Mouse (Mus musculus) left cerebral cortex, postnatal 36 days (tissue): ENCODE data around the gene Cacna2d3. TPM values are rescaled to one million over a fixed set of nuclear protein-coding genes. Genes with fewer than 3 reads are reported as not detected.

Source experiments
- DNase-seq, 2 experiments: peaks; one replicate each; pipeline ENCODE4 v3.0.0; 2021 to 2022; ENCODE audit warnings: low spot score in 2 of 2, mixed read lengths in 1 of 2
- intact Hi-C: fragments of 180-260 bp; cut with DNase I; formaldehyde crosslinking; loops from one replicate; pipeline ENCODE4 v1.15.1; 2025
- total RNA-seq, 2 experiments: library from RNA; stranded (reverse); gene quantifications; 2 replicates each; pipeline ENCODE4 v1.2.3; 2021

Gene Cacna2d3
- total RNA-seq, 2 experiments from 2014 or later = 108 to 117 TPM

DNA sequence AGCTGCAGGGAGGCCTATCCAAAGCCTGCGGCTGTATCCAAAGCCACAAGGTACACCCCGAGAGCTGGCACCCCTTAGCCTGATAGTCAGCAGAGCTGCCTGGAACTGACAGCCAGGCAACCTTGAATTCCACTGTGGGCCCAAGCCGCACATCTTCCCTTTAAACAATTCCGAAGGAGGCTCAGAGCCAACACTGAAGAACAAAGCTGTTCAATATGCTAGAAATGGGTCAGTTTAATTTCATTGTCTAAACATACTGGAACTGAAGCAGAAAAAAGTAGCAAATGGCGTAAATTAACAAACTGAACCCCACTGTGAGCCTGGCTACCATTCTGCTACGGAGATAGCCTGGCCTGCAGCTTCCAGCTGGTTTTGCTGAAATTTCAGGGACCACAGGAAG lies 72.9 kb downstream of the Cacna2d3 start:
- intact Hi-C loops = no loop called here
- DNase-seq = no peak

DNA sequence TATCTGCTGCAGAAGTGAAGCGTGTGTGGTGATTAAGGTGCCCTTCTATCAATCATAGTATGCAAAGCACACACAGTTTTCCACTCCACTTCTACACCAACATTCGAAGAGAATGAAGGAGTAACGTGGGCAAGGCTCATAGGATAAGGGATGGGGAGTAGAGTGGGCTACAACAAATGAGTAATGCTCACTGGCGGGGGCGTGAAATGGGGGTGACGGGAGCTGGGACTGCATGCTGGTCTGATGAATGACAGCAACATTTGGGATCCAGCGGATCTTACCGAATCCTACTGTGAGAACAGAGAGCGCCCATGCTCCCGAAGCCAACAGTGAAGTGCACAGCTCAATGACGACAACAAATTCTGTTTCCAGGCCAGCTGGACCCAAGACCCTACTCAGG lies 76.2 kb downstream of the Cacna2d3 start:
- intact Hi-C loops = no loop called here
- DNase-seq = peak in 1 of 2 experiments; percentile 15

DNA sequence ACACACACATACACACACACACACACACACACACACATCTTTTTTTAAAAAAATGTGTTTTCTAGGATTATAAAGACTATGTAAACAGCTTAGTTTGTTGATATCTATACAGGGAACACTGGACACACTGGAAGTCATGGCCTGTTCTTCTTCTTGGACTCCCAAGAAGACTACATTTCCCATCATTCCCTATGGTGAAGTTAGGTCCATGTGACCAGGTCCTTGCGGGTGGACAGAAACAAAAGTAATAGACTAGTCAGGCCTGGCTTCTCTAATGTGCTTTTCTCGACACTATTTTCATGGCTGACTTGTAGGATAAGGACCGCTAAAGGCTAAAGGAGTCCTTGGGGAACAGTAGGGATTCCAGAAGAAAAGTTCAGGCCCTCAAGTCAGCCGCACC lies 78.4 kb downstream of the Cacna2d3 start:
- DNase-seq = no peak
- intact Hi-C loops = no loop called here

DNA sequence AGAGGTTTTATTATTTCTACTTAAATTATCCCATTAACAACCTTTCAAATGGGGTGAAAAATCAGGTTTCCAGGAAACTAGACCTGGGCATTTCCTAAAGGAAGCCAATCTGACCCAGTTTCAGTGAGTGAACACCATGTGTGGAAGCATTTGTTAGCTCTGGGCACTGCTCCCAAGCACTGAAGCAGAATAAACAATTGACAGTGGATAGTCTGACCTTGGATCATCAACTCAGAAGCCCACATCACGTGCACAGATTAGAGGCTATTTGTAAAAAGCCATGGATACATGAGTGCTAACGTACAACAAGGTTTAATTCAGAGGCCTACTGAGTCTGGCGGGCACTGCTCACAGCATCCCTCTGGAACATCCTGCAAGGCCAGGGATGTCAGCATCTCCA lies 82.4 kb downstream of the Cacna2d3 start:
- DNase-seq = no peak
- intact Hi-C loops = no loop called here

DNA sequence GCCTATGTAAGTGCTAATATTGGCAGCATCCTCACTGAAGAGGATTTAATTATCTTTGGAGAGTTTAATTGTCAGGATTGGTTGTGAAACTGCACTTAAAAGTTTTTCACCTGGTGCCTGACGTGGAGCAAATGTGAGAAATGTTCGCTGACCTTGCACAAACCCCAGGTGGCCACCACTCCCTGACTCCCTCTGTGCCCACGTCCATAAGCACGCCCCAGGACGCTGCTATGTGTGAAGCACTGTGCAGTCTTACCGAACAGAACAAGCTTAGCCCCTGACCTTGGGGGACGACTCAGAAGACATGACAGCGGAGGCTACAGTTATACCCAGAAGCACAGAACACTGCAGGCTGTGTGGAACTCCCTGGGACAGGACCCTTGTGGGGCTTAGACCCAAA lies 93.5 kb downstream of the Cacna2d3 start:
- no peak for DNase-seq
- intact Hi-C loops = no loop called here

DNA sequence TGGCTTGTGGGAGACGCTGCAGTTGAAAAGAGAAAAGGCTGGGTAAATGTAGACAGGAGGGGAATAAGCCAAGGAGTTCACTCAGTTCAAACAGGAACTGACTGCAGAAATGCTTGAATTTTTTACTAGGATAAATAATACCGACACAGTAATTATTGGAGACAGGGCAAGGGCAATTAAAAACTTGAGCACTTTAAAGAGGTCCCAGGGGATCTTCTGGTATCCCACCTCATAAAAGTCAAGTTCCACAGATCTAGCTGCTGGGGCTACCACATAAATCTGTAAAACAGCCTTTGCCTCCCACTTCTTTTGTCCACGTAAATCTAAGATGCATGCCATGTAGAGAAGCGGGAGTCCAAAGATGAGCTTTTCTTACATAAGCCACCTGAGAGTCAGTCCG lies 109.2 kb downstream of the Cacna2d3 start:
- no peak for DNase-seq
- intact Hi-C loops = no loop called here

DNA sequence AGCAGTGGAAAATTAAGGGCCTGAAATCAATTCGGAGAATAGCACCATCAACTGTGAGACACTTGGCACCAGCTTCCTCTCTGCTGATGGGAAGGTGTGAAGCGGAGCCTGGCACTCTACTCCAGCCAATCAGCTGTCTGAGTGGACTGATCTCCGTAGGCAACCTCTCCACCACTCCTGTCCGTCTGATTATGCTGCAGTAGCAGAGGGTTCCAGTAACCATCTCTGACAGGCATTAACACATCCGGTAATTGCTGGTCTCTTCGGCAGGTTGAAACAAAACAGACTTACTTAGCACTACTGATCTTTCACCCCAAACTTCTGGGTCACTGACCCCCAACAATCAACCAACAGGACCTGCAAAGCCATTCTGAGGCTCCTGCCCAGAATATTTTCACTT lies 112.9 kb downstream of the Cacna2d3 start:
- no peak for DNase-seq
- intact Hi-C loops = no loop called here

DNA sequence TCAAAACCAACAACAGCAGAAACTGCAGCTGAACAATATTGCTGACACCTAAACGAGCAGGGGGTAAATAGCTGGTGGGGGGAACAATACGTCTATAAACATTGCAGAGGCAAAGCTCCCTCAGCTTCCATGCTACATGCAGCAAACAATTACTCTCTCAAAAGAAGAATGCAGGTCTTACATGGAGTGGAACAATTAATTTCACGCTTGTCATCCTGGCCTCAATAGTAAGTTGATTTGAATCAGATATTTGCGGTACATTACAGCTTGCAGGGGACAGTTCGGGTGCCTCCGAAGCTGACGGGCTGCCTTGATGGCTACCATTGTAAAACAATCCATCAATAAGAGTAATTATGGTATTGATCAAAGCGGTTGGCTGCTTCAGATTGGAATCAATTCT lies 122.2 kb downstream of the Cacna2d3 start:
- intact Hi-C loops = no loop called here
- DNase-seq = no peak

DNA sequence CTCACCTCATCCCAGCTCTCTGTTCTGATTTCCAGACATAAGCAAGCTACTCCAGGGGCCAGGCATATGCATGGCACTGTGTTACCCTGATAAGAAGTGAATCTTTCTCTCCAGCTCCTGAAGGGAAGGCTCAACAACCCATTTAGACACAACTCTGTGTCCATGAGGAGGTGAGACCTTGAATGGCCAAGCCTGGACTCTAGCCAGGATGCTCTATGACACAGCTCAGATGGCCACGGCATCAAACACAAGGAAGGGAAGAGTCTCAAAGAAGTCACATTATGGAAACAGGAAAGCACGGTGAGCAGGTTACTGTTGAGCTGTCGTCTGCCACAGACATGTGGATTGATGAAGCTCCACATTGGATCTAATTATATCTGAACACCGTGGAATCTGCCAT lies 128.8 kb downstream of the Cacna2d3 start:
- intact Hi-C loops = no loop called here
- no peak for DNase-seq

DNA sequence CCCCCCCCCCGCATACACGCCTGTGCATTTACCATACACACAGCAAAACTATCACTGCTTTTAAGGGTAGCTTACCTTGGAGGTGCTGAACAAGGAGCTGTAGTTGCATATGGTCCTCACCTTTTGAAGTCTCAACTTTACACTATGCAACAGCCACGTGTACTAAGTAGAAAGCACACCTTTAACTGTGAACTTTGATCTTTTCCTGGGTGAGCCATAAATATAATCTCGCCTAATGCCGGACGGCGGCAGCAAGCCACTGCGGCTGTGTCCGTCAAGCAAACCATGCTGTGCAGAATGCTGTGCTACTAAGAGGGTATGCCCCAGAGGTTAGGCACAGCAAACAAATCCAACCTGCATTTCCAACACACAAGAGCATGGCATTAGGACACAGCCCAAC lies 132.0 kb downstream of the Cacna2d3 start:
- intact Hi-C loops = no loop called here

DNA sequence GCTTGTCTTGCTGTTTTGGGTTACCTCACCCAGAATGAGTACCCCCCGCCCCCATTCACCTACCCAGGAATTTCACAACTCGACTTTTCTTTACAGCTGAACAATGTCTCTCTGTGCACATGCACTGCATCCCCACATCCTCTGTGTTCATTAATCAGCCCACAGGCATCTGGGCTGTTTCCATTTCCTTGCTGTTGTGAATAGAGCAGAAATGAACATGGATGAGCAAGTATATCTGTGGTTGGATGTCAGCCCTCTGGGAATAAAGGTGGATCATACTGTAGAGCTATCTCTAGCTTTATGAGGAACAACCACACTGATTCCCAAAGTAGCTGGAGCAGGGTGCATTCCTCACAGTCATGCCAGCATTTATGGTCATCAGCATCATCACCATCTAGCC lies 139.7 kb downstream of the Cacna2d3 start:
- intact Hi-C loops = no loop called here
- no peak for DNase-seq

More for the DNA sequence above, 132.0 kb downstream of the Cacna2d3 start:
- no peak for DNase-seq

DNA sequence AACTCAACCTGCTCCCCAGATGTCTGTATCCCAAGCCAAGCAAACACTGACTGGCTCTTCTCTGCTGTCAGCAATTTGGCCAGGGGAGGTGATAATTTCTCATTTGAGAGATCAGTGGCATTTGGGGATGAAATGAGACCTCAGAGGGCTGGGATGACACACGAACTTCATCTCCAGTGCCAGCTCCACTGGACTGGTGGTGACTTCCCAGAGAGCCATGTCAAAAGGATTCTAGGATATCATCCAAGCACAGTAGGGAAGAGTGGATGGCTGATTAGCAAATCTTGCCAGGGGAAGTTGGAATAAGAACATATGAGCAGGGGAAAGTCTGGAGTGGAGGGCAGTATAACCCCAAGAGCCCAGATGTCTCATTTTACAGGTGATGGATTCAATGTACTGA lies 143.9 kb downstream of the Cacna2d3 start:
- no peak for DNase-seq
- intact Hi-C loops = no loop called here

DNA sequence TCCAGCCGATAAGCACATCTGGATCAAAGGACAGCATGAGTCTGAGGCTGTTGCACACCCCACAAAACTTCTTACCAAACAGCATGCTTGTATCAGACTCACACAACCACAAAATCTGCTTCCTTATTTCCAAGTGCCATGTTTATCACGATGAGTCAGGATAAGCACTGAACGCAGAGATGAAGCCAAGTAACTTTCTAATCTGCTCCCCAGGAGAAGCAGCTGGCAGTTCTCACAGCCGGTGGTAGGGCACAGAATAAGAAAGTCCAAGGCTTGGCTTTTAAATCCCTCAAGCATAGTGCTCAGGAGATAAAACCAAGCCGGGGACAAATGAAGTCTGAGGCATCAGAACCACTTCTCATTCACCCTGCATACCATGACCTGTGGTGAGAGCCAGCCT lies 146.1 kb downstream of the Cacna2d3 start:
- intact Hi-C loops = no loop called here
- no peak for DNase-seq

DNA sequence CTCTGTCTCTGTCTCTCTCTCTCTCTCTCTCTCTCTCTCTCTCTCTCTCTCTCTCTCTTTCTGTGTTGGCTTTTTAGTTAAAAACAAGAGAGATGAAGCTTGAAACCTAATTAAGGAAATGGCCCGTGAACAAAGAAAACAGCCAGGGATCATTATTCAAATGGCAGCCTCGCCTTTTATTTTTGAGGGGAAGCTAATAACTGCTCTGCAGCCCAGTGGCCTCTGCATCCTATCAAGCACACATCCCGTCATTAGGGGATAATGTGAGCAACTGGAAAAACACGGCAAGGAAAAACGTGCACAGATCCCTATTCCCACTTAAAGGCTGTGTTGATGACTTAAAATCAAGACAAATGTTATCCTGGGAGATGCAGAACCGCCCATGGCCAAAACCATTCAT lies 159.0 kb downstream of the Cacna2d3 start:
- intact Hi-C loops = loop anchor here (5.0 kb wide), 1 partner anchor 130 kb away; no protein-coding TSS in a partner anchor
- DNase-seq = no peak

DNA sequence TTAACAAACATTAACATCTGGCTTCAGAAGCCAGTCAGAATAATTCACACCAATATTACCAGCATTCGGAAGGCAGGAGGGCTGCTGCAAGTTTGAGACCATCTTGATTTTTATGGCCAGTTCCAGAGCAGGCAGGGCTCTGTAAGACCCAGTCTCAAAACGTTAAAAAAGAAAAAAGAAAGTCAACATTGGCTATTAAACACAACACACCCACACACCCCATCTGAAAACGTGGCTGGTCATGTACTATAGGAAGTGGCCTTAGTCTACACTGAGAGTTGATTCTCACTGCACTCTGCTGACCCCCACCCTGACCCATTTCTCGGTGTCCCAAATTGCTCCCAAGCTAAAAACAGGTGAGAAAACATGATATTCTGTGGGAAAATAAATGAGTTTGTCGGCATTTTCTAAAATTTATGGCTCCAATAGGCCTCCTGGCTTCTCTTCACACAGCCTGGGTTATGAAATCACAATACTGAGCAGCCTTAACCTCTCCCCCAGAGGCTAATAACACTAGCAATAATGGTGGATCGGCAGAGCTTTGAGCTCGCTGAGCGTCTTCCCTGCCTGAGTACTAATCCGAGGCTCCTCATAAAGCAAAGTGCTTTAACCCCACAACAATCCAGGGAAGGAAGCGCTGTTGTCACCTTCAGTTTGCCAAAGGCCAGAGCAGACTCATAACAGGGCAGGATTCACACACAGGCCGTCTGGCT lies 160.4 kb downstream of the Cacna2d3 start:
- intact Hi-C loops = loop anchor here (5.0 kb wide), 1 partner anchor 131 kb away; no protein-coding TSS in a partner anchor
- no peak for DNase-seq

DNA sequence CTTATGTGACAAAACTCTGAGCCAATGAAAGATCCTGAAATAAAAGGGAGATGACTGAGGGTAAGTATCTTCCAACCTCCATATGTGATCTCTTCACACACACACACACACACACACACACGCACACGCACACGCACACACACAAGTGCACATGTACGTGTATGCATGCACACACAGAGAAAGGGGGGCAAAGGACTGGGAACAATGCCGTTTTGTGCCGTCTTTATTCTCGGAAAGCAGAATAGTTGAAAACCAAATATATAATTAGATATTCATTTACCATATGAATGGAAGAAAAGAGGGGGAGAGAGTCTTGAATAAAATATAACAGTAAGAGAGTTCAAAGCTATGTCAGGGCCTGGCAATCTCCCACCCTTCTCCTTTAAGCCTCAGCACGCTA lies 163.2 kb downstream of the Cacna2d3 start:
- intact Hi-C loops = no loop called here
- DNase-seq = no peak

DNA sequence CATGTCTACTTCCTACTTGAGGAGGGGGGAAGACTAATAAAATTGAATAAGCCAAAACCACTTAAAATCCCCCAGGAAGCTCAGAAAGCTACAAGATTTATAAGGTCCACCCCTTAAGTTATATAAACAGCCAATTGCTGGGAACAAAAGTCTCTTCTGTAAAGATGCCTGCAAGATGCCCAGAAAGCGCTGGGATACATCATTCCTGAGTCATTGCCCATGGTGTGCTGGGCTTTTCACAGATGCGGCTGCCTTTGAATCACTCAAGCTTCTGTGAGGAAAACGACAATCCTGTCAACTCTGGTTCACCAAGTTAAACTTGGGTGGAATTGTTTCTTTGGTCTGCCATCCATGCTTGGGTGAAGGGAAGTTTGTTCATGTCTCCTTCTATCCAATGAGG lies 165.5 kb downstream of the Cacna2d3 start:
- intact Hi-C loops = no loop called here
- DNase-seq = no peak

DNA sequence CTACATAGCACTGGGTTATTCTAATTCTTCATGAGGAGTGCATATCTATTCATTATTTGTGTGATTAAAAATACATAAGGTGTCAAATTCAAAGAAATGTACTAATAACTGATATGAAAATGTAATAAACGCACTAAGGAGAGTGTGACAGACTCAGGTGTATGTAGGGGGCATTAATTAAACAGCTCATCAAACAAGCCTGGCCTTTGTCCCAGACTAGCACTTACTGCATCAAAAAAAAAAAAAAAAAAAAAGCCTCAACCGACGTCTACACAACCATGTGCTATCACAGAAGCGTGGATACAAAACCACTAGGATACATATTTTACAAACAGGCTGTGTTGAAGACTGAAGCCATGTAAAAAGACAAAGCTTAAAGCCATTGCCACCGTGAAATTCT lies 169.2 kb downstream of the Cacna2d3 start:
- no peak for DNase-seq
- intact Hi-C loops = no loop called here

DNA sequence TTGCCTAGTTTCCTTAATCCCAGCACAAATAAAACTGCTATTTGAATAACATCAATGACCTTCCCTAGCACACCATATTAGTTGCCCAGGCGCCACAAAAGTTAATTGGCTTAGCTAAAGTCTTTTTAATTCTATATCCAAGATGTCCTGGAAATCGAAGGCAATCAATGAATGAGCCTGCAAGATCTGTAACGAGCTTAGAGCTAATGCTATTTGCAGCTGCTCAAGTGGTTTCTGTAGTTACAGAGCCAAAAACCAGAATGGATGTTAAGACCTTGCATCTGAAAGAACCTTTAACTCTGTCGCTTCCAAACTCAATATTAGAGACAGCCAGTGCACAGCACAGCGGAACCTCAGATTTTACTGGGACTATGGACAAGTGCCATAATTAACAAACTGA lies 173.0 kb downstream of the Cacna2d3 start:
- DNase-seq = no peak
- intact Hi-C loops = no loop called here

DNA sequence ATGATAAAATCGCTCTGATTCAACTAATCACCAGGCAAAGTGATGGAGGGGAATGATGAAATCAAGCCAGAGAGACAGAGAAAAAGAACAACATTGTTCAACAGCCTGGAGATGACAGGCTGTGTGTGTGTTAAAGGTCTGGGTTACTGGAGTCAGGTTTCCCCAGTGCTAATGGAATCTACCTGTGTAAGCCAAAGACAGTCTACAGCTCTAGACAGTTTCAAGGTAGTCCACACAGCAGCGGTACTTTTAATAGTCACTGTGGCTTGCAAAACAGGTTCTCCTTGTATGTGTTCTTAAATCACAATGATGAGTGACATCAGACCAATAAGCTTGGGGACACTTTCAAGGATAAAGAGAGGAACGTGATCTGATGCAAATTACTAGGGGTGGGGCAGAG lies 191.1 kb downstream of the Cacna2d3 start:
- intact Hi-C loops = loop anchor here (10.0 kb wide), 1 partner anchor 164 kb away; no protein-coding TSS in a partner anchor

DNA sequence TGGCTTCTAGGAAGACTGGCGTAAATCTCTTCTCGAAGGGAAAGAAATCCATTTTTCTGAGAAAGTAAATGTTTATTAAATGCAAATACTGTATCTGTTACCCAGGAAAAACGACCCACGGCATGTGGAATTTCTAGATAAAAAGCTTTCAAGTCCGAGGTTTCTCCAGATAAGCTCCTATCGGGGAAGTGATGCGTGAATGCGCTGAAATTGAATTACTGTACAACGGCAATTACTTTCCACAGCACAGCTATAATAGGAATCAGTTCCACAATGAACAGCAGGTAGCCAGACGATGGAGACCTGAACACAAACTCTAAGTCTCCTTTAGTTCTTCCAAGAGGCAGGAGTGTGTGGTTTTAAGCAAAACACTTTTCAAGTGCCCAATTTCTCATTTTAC lies 193.0 kb downstream of the Cacna2d3 start:
- intact Hi-C loops = no loop called here
- no peak for DNase-seq

More for the DNA sequence above, 191.1 kb downstream of the Cacna2d3 start:
- DNase-seq = no peak
